Mouse (Mus musculus) common myeloid progenitor, adult 5-6 weeks (primary cell): Measurements from ENCODE around the gene Cav2. TPM values are rescaled to one million over a fixed set of nuclear protein-coding genes. Genes with fewer than 3 reads are reported as not detected.
A peak's percentile ranks its signal among the peaks of the same experiment; 100 is the strongest.

Experiments used
- ATAC-seq: replicated peaks from 2 replicates; pipeline ENCODE4 v1.8.0; 2016; ENCODE audit warnings: low read depth, mild to moderate bottlenecking, moderate TSS enrichment, inconsistent platforms; ENCODE audit not compliant: poor library complexity, severe bottlenecking
- total RNA-seq: library from RNA; stranded (forward); fragments of 200-1000, 187-1606 nt; gene quantifications from 2 replicates; pipeline ENCODE4 v1.2.3, GENCODE M21; 2017

Cav2 gene
- 1.6 and 2.7 TPM in 2 replicates for total RNA-seq

DNA sequence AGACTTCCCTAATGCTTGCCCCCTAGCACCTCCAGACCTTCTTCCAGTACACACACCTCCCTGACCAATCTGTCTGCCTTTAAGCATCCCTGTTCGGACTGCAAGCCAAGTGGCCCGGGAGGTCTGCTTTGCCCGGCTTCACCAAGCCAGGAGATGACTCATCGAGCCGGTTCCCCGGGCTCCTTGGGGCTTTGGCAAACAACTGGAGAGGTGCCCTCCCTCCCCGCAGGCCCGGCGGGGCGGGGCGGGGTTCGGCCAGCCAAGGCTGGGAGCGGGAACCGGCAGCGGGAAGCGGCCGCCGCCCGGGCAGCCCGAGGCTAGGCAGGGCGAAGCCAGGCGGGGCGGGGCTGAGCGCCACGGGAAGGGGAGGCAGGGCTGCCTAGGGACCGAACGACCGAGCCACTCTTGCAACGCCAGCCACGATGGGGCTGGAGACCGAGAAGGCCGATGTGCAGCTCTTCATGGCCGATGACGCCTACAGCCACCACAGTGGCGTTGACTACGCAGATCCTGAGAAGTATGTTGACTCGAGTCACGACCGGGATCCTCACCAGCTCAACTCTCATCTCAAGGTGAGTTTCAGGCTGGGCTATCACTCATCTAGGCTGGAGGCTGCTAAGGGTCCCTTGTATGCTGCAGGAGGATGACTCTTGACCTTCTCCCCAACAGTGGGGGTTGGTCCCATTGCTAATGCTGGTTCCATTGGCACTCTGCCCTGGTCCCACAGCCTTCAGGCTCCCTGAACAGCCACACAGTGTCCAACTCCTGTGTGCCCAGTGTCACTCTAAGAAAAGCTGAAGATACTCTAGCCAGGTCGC lies at the start of gene Cav2:
Gene Cav2, plus strand, starts transcription at position 247 of the 818 bp plus-strand sequence.
- peak; percentile 69 for ATAC-seq

DNA sequence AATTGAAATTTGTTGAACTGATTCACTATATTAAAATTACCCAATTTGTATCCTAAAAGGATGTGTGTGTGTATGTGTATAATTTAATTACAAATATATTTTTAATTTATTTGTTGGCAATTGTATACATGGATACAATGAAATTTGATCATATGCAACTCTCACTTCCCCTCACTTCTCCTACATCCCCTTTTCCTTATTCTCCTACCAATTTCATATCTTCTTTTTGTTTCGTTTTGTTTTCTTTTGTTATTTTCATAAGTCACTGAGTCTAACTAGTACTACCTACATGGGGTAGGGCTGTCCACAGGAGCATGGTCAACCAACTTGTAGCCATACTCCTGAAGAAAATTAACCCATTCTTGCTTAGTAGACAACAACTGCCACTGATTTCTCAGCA lies 41.3 kb upstream of the Cav2 start:
- no peak for ATAC-seq

DNA sequence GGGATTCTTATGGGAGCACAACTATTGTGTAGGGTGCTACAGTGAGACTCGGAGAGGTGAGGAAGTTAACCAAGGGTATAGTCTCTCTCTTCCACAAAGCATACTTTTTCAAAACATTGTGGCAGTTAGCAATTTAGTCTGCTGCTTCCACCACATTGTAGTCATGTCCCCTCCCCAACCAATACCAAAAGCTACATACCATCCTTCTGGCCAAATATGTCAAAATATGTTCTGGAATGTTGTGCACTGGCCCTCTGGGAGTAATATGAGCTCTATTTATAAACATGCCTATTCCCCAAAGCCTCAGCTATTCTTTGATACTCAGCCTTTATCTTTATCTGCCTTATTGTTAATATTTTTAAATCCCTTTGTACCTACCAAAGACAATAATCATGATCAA lies 40.0 kb upstream of the Cav2 start:
- ATAC-seq = no peak

GRCm38 (mm10) chr6:17246959-17247358 lies 34.0 kb upstream of the Cav2 start:
- ATAC-seq = no peak

- ATAC-seq = peak; percentile 60
Observed at GRCm38 (mm10) chr6:17247673-17248072, 33.3 kb upstream of the Cav2 start.

DNA sequence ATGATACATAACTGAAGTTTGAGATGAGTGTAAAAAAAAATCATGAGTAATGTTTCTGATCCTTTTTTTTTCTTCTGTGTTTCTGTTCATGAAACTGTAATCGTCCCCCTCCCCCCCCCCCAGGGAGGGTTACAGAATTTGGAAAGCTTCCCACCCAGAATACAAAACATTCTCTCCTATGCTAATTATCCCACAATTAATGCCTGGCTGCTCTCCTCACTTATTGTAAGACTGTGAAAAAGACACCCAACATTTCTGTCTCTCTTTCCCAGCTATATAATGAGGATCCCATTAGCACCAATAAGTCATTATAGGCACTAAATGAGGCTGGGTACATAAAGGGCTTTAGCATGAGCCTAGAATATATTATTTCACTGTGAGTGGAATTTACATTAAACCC lies 32.7 kb upstream of the Cav2 start:
- ATAC-seq = no peak

GRCm38 (mm10) chr6:17251958-17252357 lies 29.0 kb upstream of the Cav2 start:
- no peak for ATAC-seq

GRCm38 (mm10) chr6:17258142-17258541 lies 22.8 kb upstream of the Cav2 start:
- ATAC-seq = no peak

DNA sequence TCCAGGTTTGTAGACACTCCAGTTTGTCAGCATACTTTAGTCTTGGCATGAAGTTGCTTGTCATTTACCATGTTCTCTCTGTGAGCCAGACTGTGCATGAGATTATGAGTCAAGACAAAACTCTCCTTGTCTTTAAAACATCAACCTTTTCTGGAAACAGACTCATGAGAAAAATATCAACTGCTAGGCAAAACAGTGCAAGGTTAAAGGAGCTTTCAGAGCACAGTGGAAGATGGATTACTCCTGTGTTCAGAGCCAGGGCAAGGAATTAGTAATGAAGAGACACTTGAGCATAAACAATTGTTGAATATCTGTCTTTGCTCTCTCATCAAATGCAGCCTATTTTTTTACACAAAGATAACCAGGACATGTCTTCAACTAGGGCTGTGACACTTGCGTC lies 22.1 kb upstream of the Cav2 start:
- no peak for ATAC-seq

- ATAC-seq = no peak
Observed at GRCm38 (mm10) chr6:17262786-17263185, 18.2 kb upstream of the Cav2 start.

DNA sequence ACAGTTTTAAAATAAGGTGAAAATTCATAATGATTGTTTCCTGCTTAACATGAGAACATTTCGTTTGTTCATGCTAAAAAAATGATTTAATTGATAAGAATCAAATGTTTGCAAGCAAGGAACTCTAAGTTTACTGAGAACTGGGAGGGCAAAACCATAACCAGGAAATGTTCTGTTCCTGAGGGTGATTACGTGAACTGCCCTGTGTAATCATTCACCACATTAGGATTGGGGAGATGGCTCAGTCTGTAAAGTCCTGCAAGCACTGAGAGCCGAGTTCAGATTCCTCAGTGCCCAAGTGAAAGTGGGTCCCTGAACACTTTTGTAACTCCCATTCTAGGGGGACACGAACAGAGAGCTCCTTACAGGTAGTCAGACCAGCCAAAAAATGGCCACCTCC lies 15.9 kb upstream of the Cav2 start:
- no peak for ATAC-seq

DNA sequence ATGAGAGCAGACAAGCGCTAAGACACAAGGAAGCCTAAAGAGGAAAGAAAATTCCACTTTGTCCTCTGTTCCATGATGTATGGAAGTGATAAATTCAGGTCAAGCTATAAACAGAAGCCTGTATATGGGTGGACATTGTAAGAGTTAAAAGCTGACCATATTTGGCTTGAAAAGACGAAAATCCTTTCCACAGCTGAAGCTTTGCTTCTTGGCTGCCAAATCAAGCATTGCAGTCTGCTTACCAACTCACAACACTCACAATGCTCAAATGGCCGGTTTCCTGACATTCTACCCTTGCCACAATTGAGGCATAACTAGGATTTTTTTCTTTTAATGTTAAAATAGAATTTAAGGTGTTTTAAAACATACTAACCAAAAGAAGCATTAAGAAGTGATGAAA lies 14.5 kb upstream of the Cav2 start:
- ATAC-seq = no peak

DNA sequence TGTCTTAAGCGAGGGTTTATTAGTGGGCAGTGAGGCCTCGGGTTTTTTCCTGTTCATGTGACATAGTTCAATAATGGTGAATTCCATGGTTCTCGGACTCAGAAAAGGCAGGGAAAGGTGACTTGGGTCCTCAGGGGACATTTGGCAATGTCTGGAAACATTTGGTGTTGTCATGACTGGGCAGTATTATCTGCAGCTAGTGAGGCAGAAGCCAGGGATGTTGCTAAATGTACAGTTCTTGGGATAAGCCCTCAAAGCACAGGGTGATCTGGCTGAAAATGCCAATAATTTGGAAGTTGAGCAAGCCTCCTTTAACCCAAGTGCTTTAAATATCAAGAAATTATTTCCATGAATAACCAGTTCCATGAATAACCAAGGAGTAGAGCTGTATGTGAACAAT lies 2.6 kb upstream of the Cav2 start:
- ATAC-seq = no peak

GRCm38 (mm10) chr6:17281757-17282092 lies 740 bp downstream of the Cav2 start:
- ATAC-seq = no peak

GRCm38 (mm10) chr6:17282159-17282558 lies 1.2 kb downstream of the Cav2 start:
- ATAC-seq = no peak

DNA sequence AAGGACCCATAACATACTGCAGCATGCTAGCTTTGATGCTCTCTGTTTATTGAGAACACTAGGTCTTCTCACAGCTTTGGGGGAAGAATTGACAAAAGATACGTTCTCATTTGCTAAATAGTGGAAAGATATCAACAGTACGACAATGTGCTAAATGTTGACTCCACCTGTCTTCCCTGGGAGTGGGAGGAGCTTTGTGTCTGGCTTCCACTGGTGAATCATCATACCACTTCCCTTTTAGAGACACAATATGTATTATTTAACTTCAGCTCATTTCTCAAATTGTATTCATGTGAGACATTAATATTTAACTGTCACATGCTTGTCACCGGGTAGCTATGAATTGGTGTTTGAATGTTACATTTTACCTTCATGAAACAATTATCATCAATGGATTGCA lies 2.8 kb downstream of the Cav2 start:
- peak; percentile 55 for ATAC-seq

GRCm38 (mm10) chr6:17286381-17286780 lies 5.4 kb downstream of the Cav2 start:
- ATAC-seq = peak; percentile 78

DNA sequence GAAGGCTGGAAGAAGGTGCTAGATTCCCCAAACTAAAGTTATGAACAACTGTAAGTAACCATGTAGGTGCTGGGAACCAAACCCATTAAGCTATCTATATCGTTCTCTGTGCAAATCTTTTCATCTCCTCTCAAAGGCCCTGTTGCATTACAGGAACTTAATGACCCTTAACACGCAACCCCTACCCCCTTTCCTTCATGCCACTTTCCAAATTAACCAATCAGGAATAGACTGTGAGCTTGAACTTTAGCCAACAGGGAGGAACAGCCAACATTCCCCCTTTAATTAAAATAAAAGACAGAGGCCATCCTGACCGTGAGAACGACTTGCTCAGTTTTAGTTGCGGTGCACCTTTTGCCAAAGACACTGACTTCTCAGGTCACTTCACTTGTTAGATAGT lies 14.1 kb downstream of the Cav2 start:
- no peak for ATAC-seq

DNA sequence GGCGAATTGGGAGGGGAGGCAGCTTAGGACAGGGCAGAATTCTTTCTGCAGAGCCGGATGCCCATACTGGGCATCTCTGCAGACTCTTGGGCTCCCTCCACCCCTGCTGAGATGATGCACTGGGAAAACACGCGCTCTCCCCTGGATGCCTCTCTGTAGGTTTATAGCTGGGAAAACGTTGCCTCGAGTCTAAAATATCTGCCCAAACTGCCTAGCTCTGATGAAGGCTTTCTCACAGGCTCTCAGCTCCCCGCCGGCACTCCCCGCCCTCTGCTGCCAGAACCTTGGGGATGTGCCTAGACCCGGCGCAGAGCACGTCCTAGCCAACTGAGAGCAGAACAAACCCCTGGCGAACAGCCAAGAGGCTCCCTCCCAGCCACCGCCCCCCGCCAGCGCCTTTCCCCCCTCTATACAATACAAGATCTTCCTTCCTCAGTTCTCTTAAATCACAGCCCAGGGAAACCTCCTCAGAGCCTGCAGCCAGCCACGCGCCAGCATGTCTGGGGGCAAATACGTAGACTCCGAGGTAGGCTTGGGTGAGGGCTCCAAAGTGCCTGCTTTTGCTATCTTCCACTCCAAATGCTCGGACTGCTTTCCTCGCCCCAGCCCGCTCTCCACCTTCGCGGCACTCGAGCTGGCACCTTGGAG lies 25.1 kb downstream of the Cav2 start, which contains the start of gene Cav1:
Gene Cav1, plus strand, starts transcription at position 382 of the 648 bp plus-strand sequence.
- ATAC-seq = peak; percentile 53

DNA sequence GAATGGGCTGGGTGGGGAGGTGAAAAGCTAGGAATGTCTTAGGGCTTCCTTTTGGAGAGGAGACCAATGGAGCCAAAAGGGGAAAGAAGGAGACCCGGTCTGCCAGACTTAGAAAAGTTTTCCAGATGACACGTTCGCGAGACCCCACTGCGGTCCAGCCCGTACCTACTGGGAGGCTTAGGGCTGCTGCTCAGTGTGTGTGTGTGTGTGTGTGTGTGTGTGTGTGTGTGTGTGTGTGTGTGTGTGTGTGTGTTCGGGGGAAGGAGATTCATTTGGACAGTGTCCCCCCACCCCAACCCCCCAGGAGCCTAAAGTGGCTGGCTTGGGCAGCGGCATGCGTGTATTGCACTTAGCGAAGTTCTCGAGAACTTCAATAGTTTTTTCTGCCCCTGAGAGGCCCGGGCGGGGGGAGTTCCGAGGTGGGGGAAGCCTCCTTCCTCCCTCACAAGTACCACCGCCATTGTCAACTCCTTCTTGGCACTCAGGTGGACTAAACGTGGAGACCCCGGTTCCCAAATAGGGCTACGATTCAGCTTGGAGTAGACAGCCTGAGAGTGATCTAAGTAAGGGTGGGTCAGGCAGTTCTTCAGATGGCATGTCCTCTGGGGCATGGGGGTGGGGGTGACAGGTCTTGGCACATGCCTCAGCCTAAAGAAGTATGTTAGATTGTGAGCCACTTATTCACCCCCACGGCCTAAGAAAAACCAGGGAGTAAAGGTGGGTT lies 25.8 kb downstream of the Cav2 start:
- peak; percentile 15 for ATAC-seq

DNA sequence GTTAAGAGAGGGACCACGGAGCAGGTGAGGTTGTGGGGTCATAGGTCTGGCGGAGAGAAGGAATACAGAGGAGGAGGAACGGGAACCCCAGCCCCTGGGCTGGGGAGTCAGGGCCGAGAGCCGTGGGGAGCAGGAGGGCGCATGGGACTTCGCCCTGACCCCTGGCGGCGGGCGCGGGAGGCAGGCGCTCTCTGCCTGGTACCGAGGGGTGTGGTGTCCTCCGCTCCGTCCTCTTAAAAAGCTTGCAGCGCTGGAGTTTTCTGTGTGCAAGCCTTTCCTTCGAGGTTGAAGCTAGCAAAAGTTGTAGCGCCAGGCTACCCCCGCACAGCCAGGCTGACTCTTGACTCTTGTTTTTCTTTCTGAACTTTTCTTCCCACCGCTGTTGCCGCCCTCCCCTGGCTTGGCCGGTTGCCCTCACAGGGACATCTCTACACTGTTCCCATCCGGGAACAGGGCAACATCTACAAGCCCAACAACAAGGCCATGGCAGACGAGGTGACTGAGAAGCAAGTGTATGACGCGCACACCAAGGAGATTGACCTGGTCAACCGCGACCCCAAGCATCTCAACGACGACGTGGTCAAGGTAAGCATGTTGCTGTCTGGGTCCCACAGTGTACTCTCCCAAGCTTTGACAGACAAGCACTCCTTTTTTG lies 26.6 kb downstream of the Cav2 start:
- ATAC-seq = peak; percentile 94
